Mouse (Mus musculus) duodenum, adult 2 months (tissue): ENCODE results near the gene Trmt11. TPM values are rescaled to one million over a fixed set of nuclear protein-coding genes. Genes with fewer than 3 reads are reported as not detected.

Experiments
- polyA plus RNA-seq: library from polyadenylated mRNA; depleted of rRNA; stranded (reverse); fragments of >200 nt; gene quantifications from 2 replicates; pipeline ENCODE4 v1.2.3, GENCODE M21; 2012; ENCODE audit warnings: low replicate concordance; rRNA removed

Trmt11 gene
- 0.12 and 0.19 TPM in 2 replicates for polyA plus RNA-seq

DNA sequence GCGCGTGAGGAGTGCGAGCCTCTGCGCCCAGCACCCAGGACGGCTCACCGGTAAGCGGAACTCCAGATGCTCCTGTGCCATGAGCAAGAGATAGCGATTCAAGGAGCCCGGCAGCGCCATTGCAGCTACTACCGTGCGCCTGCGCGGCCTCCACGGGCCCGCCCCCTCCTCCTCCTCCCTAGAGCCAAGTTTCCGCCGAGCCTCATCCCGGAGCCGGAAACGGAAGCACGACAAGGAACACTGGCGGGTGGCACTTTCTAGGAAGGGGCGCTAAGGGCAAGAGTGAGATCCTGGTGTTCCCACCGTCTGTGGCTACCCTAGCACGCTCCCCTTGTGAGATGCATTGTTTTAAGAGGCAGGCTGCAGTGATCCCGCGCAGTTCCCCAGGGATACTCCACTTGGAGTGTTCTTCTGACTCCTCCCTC, at the start of gene Trmt11:
Gene Trmt11 (minus strand): TSS at position 208 of the 425 bp plus-strand sequence.

GRCm38 (mm10) chr10:30629513-30629912, 29.0 kb upstream of the Trmt11 start, which contains the start of gene Hint3:
TSS of gene Hint3 (minus strand) at chr10:30629632.

Other genes starting within 250 kb of the Trmt11 start
- gene Hint3, start 28.9 kb upstream of the Trmt11 start, polyA plus RNA-seq: 3.0 and 5.5 TPM in 2 replicates
- 1.8 and 2.4 TPM in 2 replicates for gene Ncoa7, start 202.6 kb upstream of the Trmt11 start, polyA plus RNA-seq
- gene Hey2, start 242.1 kb upstream of the Trmt11 start, polyA plus RNA-seq: 1.4 and 2.3 TPM in 2 replicates